Mouse (Mus musculus) heart, embryonic 11.5 days (tissue): ENCODE measurements around the gene Gse1. TPM values are rescaled to one million over a fixed set of nuclear protein-coding genes. Genes with fewer than 3 reads are reported as not detected.

Source experiments
- ATAC-seq: fragments of 200-750 bp; cut with Nextera tagmentation; replicated peaks from 2 replicates; pipeline ENCODE4 v1.8.0; 2017; ENCODE audit warnings: moderate library complexity; ENCODE audit not compliant: insufficient number of reproducible peaks, low FRiP score, low TSS enrichment
- H3K27ac ChIP-seq: fragments of 300-500 bp; sonication (generic); 2 replicates; pipeline ENCODE4 v1.5.1; 2014; ENCODE audit warnings: mild to moderate bottlenecking, low read depth, low read length
- H3K27me3 ChIP-seq: fragments of 300-500 bp; sonication (generic); 2 replicates; pipeline ENCODE4 v1.6.1; 2014; ENCODE audit warnings: mild to moderate bottlenecking, low read length, mixed read lengths; ENCODE audit not compliant: control insufficient read depth, insufficient read depth
- H3K36me3 ChIP-seq: fragments of 300-500 bp; sonication (generic); 2 replicates; pipeline ENCODE4 v1.6.1; 2014; ENCODE audit warnings: mild to moderate bottlenecking, low read length, moderate library complexity, mixed read lengths; ENCODE audit not compliant: control insufficient read depth, insufficient read depth
- H3K4me1 ChIP-seq: fragments of 300-500 bp; sonication (generic); 2 replicates; pipeline ENCODE4 v1.6.1; 2014; ENCODE audit warnings: low read length; ENCODE audit not compliant: control insufficient read depth, insufficient read depth
- H3K4me2 ChIP-seq: fragments of 300-500 bp; sonication (generic); 2 replicates; pipeline ENCODE4 v1.6.1; 2014; ENCODE audit warnings: mild to moderate bottlenecking, moderate library complexity
- H3K4me3 ChIP-seq: fragments of 300-500 bp; sonication (generic); 2 replicates; pipeline ENCODE4 v1.5.1; 2014; ENCODE audit warnings: low read depth, low read length
- H3K9ac ChIP-seq: fragments of 300-500 bp; sonication (generic); 2 replicates; pipeline ENCODE4 v1.6.1; 2014; ENCODE audit warnings: mild to moderate bottlenecking, low read depth, low read length, moderate library complexity
- H3K9me3 ChIP-seq: fragments of 300-500 bp; sonication (generic); replicated peaks from 2 replicates; pipeline ENCODE4 v1.6.1; 2016; ENCODE audit warnings: low read length; ENCODE audit not compliant: control insufficient read depth
- WGBS: fragments of 180-500 bp; shearing (Covaris S2); extraction: QIAGEN DNeasy Blood & Tissue Kit; methylation state at CpG from one replicate; pipeline ENCODE4 v1.1.7; 2014; ENCODE audit not compliant: insufficient replicate concordance; 5-methylcytosine and 5-hydroxymethylcytosine counted together
- polyA plus RNA-seq: library from polyadenylated mRNA; unstranded; fragments of >200 nt; fragmentation: Nextera tagmentation; extraction: Ambion mirVana; gene quantifications from 2 replicates; pipeline ENCODE4 v1.2.1, GENCODE M21; 2014

Gse1 gene
- polyA plus RNA-seq, 1 experiment from 2014 or later = 12.8 TPM

DNA sequence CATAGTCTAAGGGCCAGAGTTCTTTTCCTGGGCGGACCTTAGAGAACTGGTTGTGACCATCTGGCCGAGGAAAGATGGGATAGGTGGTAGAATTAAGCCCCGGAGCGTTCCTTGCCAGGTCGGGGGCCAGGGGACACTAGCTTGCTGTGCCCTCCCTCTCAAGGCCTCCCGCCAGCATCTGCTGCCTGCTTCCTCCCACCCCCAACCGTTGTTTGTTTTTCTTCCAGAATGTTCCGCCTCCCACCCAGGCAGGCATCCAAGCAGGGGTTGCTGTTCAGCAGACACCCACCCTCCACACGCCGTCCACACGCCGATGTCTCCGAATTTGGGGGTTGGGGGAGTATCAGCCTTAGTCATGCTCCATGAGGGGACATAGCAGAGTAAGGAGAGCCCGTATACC is 49.8 kb downstream of the Gse1 start:
- Histone ChIP-seq H3K36me3 (no peaks in the 10 kb centered on the region), H3K9ac (no peak overlapping the region), H3K9me3 (no peaks in the 10 kb centered on the region), H3K27me3 (no peaks in the 10 kb centered on the region), H3K27ac (no peak overlapping the region), H3K4me1 (peaks cover 56% of the 10 kb centered on the region), H3K4me3 (no peak overlapping the region), H3K4me2 (no peak overlapping the region)
- ATAC-seq = no peak
- 55% methylated on average over 14 of the region's 14 CpGs for WGBS

DNA sequence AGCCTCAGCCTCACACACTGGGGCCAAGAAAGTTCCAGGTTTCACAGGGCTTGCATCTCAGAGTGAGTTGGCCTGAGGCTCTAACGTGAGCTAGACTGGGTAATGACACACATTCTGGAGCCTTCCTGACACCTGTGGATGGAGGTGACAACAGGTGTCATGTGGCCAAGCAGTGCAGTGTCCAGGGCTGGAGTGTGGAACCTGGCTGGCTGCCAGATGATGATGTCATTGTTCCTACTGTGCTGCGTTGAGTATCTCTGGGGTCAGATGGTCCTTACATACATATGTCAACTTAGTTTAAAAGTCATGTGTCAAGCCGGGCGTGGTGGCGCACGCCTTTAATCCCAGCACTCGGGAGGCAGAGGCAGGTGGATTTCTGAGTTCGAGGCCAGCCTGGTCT is 51.2 kb downstream of the Gse1 start:
- Histone ChIP-seq H3K4me2 (no peak overlapping the region), H3K9me3 (no peaks in the 10 kb centered on the region), H3K36me3 (no peaks in the 10 kb centered on the region), H3K4me1 (peaks cover 64% of the 10 kb centered on the region), H3K27ac (no peak overlapping the region), H3K9ac (no peak overlapping the region), H3K4me3 (no peak overlapping the region), H3K27me3 (no peaks in the 10 kb centered on the region)
- no peak for ATAC-seq
- 66% methylated on average over 8 of the region's 8 CpGs for WGBS

DNA sequence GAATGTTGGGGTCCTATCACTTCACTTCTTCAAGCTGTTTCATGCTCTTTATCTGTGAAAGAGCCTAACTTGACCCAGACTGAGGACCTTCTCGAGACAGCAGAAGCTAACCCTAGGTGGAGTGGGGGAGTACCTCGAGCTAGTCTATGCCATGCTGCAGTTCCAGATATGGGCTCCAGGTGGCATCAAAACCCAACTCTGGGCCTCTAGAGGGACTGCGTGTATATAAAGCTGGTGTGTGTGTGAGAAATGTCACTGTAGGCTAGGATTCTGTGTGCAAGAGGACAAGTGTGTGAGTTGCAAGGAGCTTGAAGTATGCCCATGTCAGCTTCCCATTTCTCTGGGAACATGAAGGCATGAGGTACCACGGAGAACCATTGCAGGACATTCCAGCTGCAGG is 53.2 kb downstream of the Gse1 start:
- Histone ChIP-seq H3K4me1 (peaks cover 64% of the 10 kb centered on the region), H3K9ac (no peak overlapping the region), H3K9me3 (no peaks in the 10 kb centered on the region), H3K4me2 (no peak overlapping the region), H3K36me3 (no peaks in the 10 kb centered on the region), H3K27me3 (no peaks in the 10 kb centered on the region), H3K27ac (no peak overlapping the region), H3K4me3 (no peak overlapping the region)
- 22% methylated on average over 4 of the region's 4 CpGs for WGBS
- ATAC-seq = no peak

DNA sequence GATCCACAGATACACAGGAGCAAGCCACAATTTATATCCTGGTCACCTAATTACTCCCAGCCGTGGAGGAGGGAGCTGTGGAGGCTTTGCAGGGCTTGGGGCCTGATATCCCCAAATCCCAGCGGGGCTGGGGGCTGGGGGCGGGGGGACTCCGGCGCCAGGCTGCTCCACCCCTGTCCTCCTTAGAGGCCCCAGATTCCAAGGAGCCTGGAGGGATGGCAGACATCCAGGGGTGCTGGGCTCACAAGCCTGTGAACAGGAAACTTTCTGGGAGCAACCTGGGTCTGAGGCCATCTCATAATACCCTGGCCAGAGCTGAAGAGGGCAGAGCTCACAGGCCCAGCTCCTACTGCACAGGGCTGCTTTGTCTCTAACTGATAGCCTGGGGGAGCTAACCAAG is 54.2 kb downstream of the Gse1 start:
- H3K9ac ChIP-seq = no peak overlapping the region
- no peaks in the 10 kb centered on the region for H3K27me3 ChIP-seq
- H3K27ac ChIP-seq = peak overlapping the region; percentile 57
- no peak overlapping the region for H3K4me2 ChIP-seq
- 60% methylated on average over 5 of the region's 5 CpGs for WGBS
- H3K36me3 ChIP-seq = no peaks in the 10 kb centered on the region
- no peak for ATAC-seq
- H3K9me3 ChIP-seq = no peaks in the 10 kb centered on the region
- H3K4me3 ChIP-seq = no peak overlapping the region
- peaks cover 55% of the 10 kb centered on the region for H3K4me1 ChIP-seq

DNA sequence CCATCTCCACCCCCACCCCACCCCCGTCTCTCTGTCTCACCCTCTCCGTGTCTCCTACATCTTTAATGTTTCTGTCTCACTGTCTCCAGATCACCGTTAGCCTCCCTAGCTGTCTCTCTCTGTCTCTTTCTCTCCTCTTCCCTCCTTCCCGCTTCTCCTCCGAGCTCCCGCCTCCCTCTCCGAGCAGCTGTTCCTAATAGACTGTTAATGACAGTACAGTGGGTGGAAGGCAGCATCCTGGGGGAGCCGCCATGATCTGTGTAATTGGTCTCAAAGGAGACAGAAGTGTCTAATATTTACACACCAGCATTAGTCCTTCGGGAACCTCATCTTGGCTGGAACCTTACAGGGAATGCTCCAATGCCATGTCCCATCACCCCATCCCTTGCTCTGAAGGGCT is 56.0 kb downstream of the Gse1 start:
- Histone ChIP-seq H3K4me2 (no peak overlapping the region), H3K27ac (no peak overlapping the region), H3K9ac (no peak overlapping the region; the same call in 1 of the 2 replicates), H3K36me3 (no peaks in the 10 kb centered on the region), H3K27me3 (no peaks in the 10 kb centered on the region), H3K4me1 (peaks cover 60% of the 10 kb centered on the region), H3K4me3 (no peak overlapping the region), H3K9me3 (no peaks in the 10 kb centered on the region)
- 52% methylated on average over 9 of the region's 9 CpGs for whole genome bisulfite sequencing
- ATAC-seq = no peak

DNA sequence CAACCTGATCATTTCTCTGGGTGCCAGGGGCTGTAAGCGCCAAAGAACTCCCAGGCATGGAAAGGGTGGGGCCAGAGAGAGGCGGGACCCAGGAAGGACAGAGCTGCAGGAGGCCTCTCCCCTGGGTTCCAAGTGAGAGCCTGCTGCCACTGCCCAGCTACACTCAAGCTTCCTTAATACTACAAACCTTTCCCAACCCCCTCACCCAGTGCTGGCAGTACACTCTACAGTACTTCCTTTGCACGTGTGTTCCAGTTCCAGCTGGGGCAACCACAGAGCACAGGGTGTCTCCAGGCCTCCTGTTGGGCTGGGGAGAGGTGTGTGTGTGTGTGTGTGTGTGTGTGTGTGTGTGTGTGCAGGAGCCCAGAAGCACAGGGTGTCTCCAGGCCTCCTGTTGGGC is 56.8 kb downstream of the Gse1 start:
- H3K36me3 ChIP-seq = no peaks in the 10 kb centered on the region
- H3K4me1 ChIP-seq = peaks cover 65% of the 10 kb centered on the region
- H3K27me3 ChIP-seq = no peaks in the 10 kb centered on the region
- no peaks in the 10 kb centered on the region for H3K9me3 ChIP-seq
- H3K27ac ChIP-seq = no peak overlapping the region; the same call in 1 of the 2 replicates
- 26% methylated on average over 3 of the region's 3 CpGs for WGBS
- H3K4me3 ChIP-seq = no peak overlapping the region
- ATAC-seq = no peak
- H3K9ac ChIP-seq = no peak overlapping the region; the same call in 1 of the 2 replicates
- no peak overlapping the region; the same call in 1 of the 2 replicates for H3K4me2 ChIP-seq

DNA sequence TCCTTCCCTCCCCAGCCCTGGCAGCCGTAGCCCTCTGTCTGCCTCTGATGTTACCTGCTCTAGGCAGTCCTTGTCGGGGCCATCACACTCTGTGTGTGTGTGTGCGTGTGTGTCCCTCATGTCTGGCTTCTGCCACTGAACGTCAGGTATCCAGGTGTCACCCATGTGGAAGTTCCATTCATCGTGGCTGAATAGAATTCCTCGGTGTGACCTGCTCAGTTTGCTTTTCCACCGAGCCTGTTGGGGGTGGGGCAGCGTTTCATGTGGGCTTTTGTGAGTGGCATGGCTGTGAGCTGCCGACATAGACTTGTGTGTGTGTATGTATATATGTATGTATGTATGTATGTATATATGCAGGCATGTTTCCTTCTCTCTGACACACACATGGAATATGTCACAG is 57.6 kb downstream of the Gse1 start:
- Histone ChIP-seq H3K4me3 (no peak overlapping the region), H3K4me2 (no peak overlapping the region), H3K27me3 (no peaks in the 10 kb centered on the region), H3K4me1 (peaks cover 71% of the 10 kb centered on the region), H3K27ac (no peak overlapping the region), H3K36me3 (no peaks in the 10 kb centered on the region), H3K9me3 (no peaks in the 10 kb centered on the region), H3K9ac (no peak overlapping the region)
- WGBS = 77% methylated on average over 9 of the region's 9 CpGs
- ATAC-seq = no peak

DNA sequence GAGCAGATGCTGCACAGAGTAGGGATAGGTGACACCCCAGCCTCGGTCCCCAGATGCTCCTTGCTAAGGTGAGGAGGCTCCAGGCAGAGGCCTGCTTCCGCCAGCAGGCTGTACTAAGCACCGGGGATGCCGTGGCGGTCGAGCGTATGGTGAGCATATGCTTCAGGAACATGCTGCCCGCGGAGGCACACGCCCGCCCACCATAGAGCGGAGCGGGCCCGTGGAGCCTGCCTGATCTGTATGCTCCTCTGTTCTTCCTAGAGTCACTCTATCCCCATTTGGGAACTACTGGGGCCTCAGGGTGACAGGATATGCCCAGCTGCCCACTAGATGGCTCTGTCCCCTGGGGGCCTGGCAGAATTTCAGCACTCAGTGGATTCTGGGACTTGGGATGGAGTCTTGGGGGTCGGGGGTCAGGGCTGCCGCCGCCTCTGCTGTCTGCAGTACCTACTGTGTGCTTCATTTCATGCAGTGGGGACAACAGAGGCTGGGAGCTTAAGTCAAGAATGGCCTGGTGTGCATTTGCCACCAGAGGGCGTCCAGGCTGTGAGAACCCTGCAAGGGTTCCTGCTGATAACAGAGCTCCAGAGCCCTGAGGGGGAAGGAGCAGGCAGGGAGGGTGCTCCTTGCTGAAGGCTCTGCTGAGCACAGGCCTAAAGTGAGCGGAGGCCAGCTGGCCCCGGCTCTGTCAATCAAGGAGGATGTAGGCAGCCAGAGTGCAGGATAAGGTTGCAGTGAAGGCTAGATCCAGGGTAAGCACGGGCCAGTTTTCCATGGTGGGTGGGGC is 60.1 kb downstream of the Gse1 start:
- peak overlapping the region; percentile 27 for H3K4me2 ChIP-seq
- H3K4me1 ChIP-seq = peaks cover 73% of the 10 kb centered on the region
- 0 out of 2 replicates have a peak overlapping the region, but pooled peaks have one; percentile 43 for H3K9ac ChIP-seq
- peak; percentile 28 for ATAC-seq
- H3K9me3 ChIP-seq = no peaks in the 10 kb centered on the region
- H3K27me3 ChIP-seq = no peaks in the 10 kb centered on the region
- no peak overlapping the region for H3K4me3 ChIP-seq
- peak overlapping the region; percentile 73 for H3K27ac ChIP-seq
- no peaks in the 10 kb centered on the region for H3K36me3 ChIP-seq
- 39% methylated on average over 21 of the region's 21 CpGs for WGBS

DNA sequence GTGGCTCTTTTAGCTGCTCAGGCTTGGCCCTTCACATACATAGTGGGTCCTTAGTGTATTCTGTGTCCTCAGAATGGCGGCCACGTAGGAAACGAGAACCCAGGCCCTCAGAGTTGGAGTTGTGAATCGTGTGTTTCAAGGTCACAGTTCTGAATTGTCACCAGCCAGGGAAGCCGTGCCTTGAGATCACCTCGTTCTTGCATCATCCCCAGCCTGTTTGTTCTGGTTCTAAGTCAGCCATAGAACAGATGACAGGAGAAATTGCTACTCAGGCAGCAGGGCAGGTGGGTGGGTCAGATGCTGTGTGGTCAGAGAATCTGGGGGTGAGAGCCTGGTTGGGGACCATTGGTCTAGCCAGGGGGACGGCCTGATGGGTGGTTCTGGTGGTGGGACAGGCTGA is 60.9 kb downstream of the Gse1 start:
- H3K27me3 ChIP-seq = no peaks in the 10 kb centered on the region
- no peaks in the 10 kb centered on the region for H3K9me3 ChIP-seq
- WGBS = 73% methylated on average over 7 of the region's 7 CpGs
- peak overlapping the region; percentile 39 for H3K4me2 ChIP-seq
- no peak for ATAC-seq
- no peak overlapping the region for H3K4me3 ChIP-seq
- H3K27ac ChIP-seq = peak overlapping the region; percentile 73
- 0 out of 2 replicates have a peak overlapping the region, but pooled peaks have one; percentile 62 for H3K9ac ChIP-seq
- peaks cover 77% of the 10 kb centered on the region for H3K4me1 ChIP-seq
- no peaks in the 10 kb centered on the region for H3K36me3 ChIP-seq
